Mouse (Mus musculus) neural tube, embryonic 12.5 days (tissue): ENCODE measurements at regions not wholly inside any gene's neighbourhood (a gene's known extent, or its start where the extent isn't known, plus 50 kb on each side); places are given as distances from the start of the nearest gene placed in this dataset.
A peak's percentile ranks its signal among the peaks of the same experiment; 100 is the strongest.

ENCODE experiments used
- ATAC-seq: fragments of 200-750 bp; cut with Nextera tagmentation; 2 replicates; pipeline ENCODE4 v1.8.0; 2017; ENCODE audit warnings: low read depth, mild to moderate bottlenecking, moderate TSS enrichment, moderate library complexity; ENCODE audit not compliant: low FRiP score
- H3K27ac ChIP-seq: fragments of 300-500 bp; sonication (generic); 2 replicates; pipeline ENCODE4 v1.5.1; 2016
- H3K27me3 ChIP-seq: fragments of 300-500 bp; sonication (generic); replicated peaks from 2 replicates; pipeline ENCODE4 v1.6.1; 2016; ENCODE audit warnings: mild to moderate bottlenecking
- H3K36me3 ChIP-seq: fragments of 300-500 bp; sonication (generic); 2 replicates; pipeline ENCODE4 v1.6.1; 2016; ENCODE audit warnings: mild to moderate bottlenecking
- H3K4me1 ChIP-seq: fragments of 300-500 bp; sonication (generic); 2 replicates; pipeline ENCODE4 v1.6.1; 2016
- H3K4me2 ChIP-seq: fragments of 300-500 bp; sonication (generic); replicated peaks from 2 replicates; pipeline ENCODE4 v1.6.1; 2016; ENCODE audit warnings: mild to moderate bottlenecking
- H3K4me3 ChIP-seq: fragments of 300-500 bp; sonication (generic); 2 replicates; pipeline ENCODE4 v1.5.1; 2016
- H3K9ac ChIP-seq: fragments of 300-500 bp; sonication (generic); 2 replicates; pipeline ENCODE4 v1.6.1; 2016; ENCODE audit warnings: mild to moderate bottlenecking
- H3K9me3 ChIP-seq: fragments of 300-500 bp; sonication (generic); 2 replicates; pipeline ENCODE4 v1.6.1; 2016; ENCODE audit warnings: mild to moderate bottlenecking
- WGBS: fragments of 180-500 bp; shearing (Covaris S2); methylation state at CpG from one replicate; pipeline ENCODE4 v1.1.7; 2016; 5-methylcytosine and 5-hydroxymethylcytosine counted together

- Histone ChIP-seq H3K4me3 (no peak overlapping the region), H3K27ac (no peak overlapping the region), H3K4me1 (no peaks in the 10 kb centered on the region), H3K36me3 (no peaks in the 10 kb centered on the region), H3K9ac (no peak overlapping the region), H3K27me3 (no peaks in the 10 kb centered on the region), H3K9me3 (no peaks in the 10 kb centered on the region), H3K4me2 (no peak overlapping the region)
- ATAC-seq = no peak
- WGBS = 77% methylated on average over 5 of the region's 5 CpGs
Observed at GRCm38 (mm10) chr3:62730987-62731386, 126.0 kb upstream of the Gpr149 start.

- Histone ChIP-seq H3K27ac (no peak overlapping the region), H3K4me3 (no peak overlapping the region), H3K27me3 (no peaks in the 10 kb centered on the region), H3K9me3 (no peaks in the 10 kb centered on the region), H3K9ac (no peak overlapping the region), H3K4me2 (no peak overlapping the region), H3K36me3 (no peaks in the 10 kb centered on the region), H3K4me1 (no peaks in the 10 kb centered on the region)
- 60% methylated on average over 8 of the region's 8 CpGs for WGBS
- ATAC-seq = peak; percentile 37; the same call in 1 of the 2 replicates
Observed at GRCm38 (mm10) chr3:62725947-62726346, 121.0 kb upstream of the Gpr149 start.

GRCm38 (mm10) chr3:62716849-62717248 lies 111.9 kb upstream of the Gpr149 start:
- Histone ChIP-seq H3K27me3 (no peaks in the 10 kb centered on the region), H3K36me3 (no peaks in the 10 kb centered on the region), H3K4me3 (no peak overlapping the region), H3K27ac (no peak overlapping the region), H3K9ac (no peak overlapping the region), H3K9me3 (no peaks in the 10 kb centered on the region), H3K4me1 (no peaks in the 10 kb centered on the region), H3K4me2 (no peak overlapping the region)
- WGBS = 31% methylated on average over 1 of the region's 1 CpGs
- peak; percentile 73; the same call in 1 of the 2 replicates for ATAC-seq

GRCm38 (mm10) chr3:62715311-62715971 lies 110.5 kb upstream of the Gpr149 start:
- Histone ChIP-seq H3K9ac (no peak overlapping the region), H3K4me1 (no peaks in the 10 kb centered on the region), H3K27ac (no peak overlapping the region), H3K4me2 (no peak overlapping the region), H3K9me3 (no peaks in the 10 kb centered on the region), H3K36me3 (no peaks in the 10 kb centered on the region), H3K27me3 (no peaks in the 10 kb centered on the region), H3K4me3 (no peak overlapping the region)
- WGBS = 77% methylated on average over 5 of the region's 5 CpGs
- ATAC-seq = no peak
